27 mouse cellular contexts compared by ENCODE assay signal in the genomic region with DNA sequence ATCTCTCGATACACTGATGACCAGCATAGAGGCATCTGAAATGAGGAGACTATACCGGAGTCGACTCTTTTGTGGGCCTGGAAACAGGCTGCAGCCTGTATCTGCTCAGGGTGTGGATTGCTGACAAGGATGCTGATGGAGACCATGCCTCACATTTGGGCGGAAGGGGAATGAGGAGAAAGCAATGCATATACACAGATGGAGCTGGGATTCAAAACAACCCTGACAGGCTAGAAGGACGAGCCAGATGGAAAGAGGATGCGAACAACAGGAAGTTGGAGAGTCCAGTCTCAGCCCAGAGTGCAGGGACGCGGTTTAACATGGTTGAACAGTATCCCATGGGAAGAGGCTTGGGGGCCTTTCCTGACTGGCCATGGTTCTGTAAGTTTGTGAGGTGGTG. TPM values are rescaled to one million over a fixed set of nuclear protein-coding genes. Genes with fewer than 3 reads are reported as not detected.
DNase-seq lines count a peak whose midpoint lies in the region; ATAC-seq and TF ChIP-seq lines count a peak whose summit lies in the region.
"Had no signal": no experiment of that assay in that cellular context is flagged by ENCODE, and none has a peak within 500 bp of the region (broad histone marks: within the 10 kb centered on the region; RNA-seq: fewer than 3 reads in every experiment).

No protein-coding gene starts in this region.

- no peak overlapping the region for H3K27ac ChIP-seq in heart, embryonic 16.5 days (ENCODE audit: low read length)
- no peak overlapping the region for H3K27ac ChIP-seq in kidney, postnatal 0 days
- H3K27ac ChIP-seq in intestine, embryonic 15.5 days = no peak overlapping the region
- 0 out of 2 replicates have a peak overlapping the region, but pooled peaks have one; percentile 48 for H3K27ac ChIP-seq in stomach, embryonic 15.5 days
- H3K27ac ChIP-seq: forebrain, embryonic 13.5 days; hindbrain, embryonic 14.5 days; kidney, embryonic 15.5 days; limb, embryonic 12.5 days; liver, embryonic 15.5 days; lung, embryonic 15.5 days had no signal

- DNase-seq in heart, postnatal 36 days = no peak
- peak; percentile 47 for DNase-seq in kidney, postnatal 0 days (ENCODE audit: low spot score)
- no peak for DNase-seq in kidney, postnatal 36 days
- no peak for DNase-seq in left cerebral cortex, adult 9 months (ENCODE audit: low spot score in 2 of 2)
- no peak for DNase-seq in embryo, embryonic 11 days
- DNase-seq: adrenal gland, adult 2 months; adrenal gland, postnatal 36 days; B cell, adult 2 months; cerebellum, adult 18-20 months; cerebellum, postnatal 14 days; gastrocnemius, postnatal 10 days; lung, postnatal 36 days; spleen, adult 18-20 months had no signal

- intact Hi-C loops in heart, postnatal 36 days (cut with DNase I) = no loop called here

- no peak overlapping the region for H3K4me3 ChIP-seq in heart, embryonic 16.5 days (ENCODE audit: low read length)
- no peak overlapping the region for H3K4me3 ChIP-seq in kidney, postnatal 0 days (replicated peaks; ENCODE audit: low read depth, low read length)
- no peak overlapping the region for H3K4me3 ChIP-seq in intestine, embryonic 15.5 days (replicated peaks)
- H3K4me3 ChIP-seq in stomach, embryonic 15.5 days (replicated peaks) = no peak overlapping the region
- H3K4me3 ChIP-seq: forebrain, embryonic 13.5 days; kidney, embryonic 15.5 days; limb, embryonic 12.5 days; liver, embryonic 15.5 days; lung, embryonic 15.5 days had no signal

- H3K9ac ChIP-seq in heart, embryonic 16.5 days (ENCODE audit: low read length) = no peak overlapping the region
- no peak overlapping the region for H3K9ac ChIP-seq in kidney, postnatal 0 days (ENCODE audit: low read depth, low read length)
- no peak overlapping the region for H3K9ac ChIP-seq in intestine, embryonic 15.5 days
- H3K9ac ChIP-seq in stomach, embryonic 15.5 days = no peak overlapping the region
- H3K9ac ChIP-seq: forebrain, embryonic 13.5 days; hindbrain, embryonic 14.5 days; kidney, embryonic 15.5 days; limb, embryonic 12.5 days; liver, embryonic 15.5 days; lung, embryonic 15.5 days had no signal

- H3K36me3 ChIP-seq in heart, embryonic 16.5 days (ENCODE audit: control insufficient read depth, insufficient read depth) = no peaks in the 10 kb centered on the region
- H3K36me3 ChIP-seq in kidney, postnatal 0 days (ENCODE audit: insufficient read depth, low read length) = no peaks in the 10 kb centered on the region
- H3K36me3 ChIP-seq in intestine, embryonic 15.5 days = no peaks in the 10 kb centered on the region
- H3K36me3 ChIP-seq in stomach, embryonic 15.5 days = no peaks in the 10 kb centered on the region
- H3K36me3 ChIP-seq: kidney, embryonic 15.5 days; limb, embryonic 12.5 days; liver, embryonic 15.5 days; lung, embryonic 15.5 days had no signal

- no peaks in the 10 kb centered on the region for H3K27me3 ChIP-seq in heart, embryonic 16.5 days (ENCODE audit: control insufficient read depth, insufficient read depth, low read length)
- H3K27me3 ChIP-seq in kidney, postnatal 0 days (ENCODE audit: insufficient read depth, low read length) = no peaks in the 10 kb centered on the region
- H3K27me3 ChIP-seq in intestine, embryonic 15.5 days (replicated peaks) = no peaks in the 10 kb centered on the region
- H3K27me3 ChIP-seq in stomach, embryonic 15.5 days (replicated peaks) = no peaks in the 10 kb centered on the region
- H3K27me3 ChIP-seq: forebrain, embryonic 13.5 days; kidney, embryonic 15.5 days; limb, embryonic 12.5 days; liver, embryonic 15.5 days; lung, embryonic 15.5 days had no signal

- no peak overlapping the region for H3K4me2 ChIP-seq in heart, embryonic 16.5 days (ENCODE audit: low read depth, low read length)
- no peak overlapping the region for H3K4me2 ChIP-seq in kidney, postnatal 0 days (ENCODE audit: low read length)
- H3K4me2 ChIP-seq in intestine, embryonic 15.5 days (replicated peaks) = no peak overlapping the region
- H3K4me2 ChIP-seq in stomach, embryonic 15.5 days = no peak overlapping the region
- H3K4me2 ChIP-seq: forebrain, embryonic 13.5 days; hindbrain, embryonic 14.5 days; kidney, embryonic 15.5 days; limb, embryonic 12.5 days; liver, embryonic 15.5 days; lung, embryonic 15.5 days; midbrain, embryonic 11.5 days had no signal

- peak; percentile 63; the same call in 1 of the 2 replicates for ATAC-seq in heart, embryonic 16.5 days (replicated peaks; ENCODE audit: extremely low read depth, insufficient read depth, low FRiP score)
- ATAC-seq in kidney, postnatal 0 days (replicated peaks; ENCODE audit: low FRiP score, low read depth) = no peak
- peak; percentile 53 for ATAC-seq in intestine, embryonic 15.5 days
- ATAC-seq in stomach, embryonic 15.5 days (ENCODE audit: insufficient read depth, low FRiP score, low read depth) = peak; percentile 39; the same call in 1 of the 2 replicates
- ATAC-seq: activated CD4-positive, CD25-positive, alpha-beta regulatory T cell, adult 4 months; forebrain, embryonic 13.5 days; midbrain, embryonic 16.5 days had no signal

- no peaks in the 10 kb centered on the region for H3K9me3 ChIP-seq in heart, embryonic 16.5 days (replicated peaks; ENCODE audit: control insufficient read depth, low read length)
- no peaks in the 10 kb centered on the region for H3K9me3 ChIP-seq in kidney, postnatal 0 days (replicated peaks; ENCODE audit: low read length)
- H3K9me3 ChIP-seq in intestine, embryonic 15.5 days = no peaks in the 10 kb centered on the region
- H3K9me3 ChIP-seq in stomach, embryonic 15.5 days = no peaks in the 10 kb centered on the region
- H3K9me3 ChIP-seq: forebrain, embryonic 13.5 days; kidney, embryonic 15.5 days; limb, embryonic 12.5 days; liver, embryonic 15.5 days; lung, embryonic 15.5 days had no signal

- no peak for TF ChIP-seq CTCF in kidney, postnatal 0 days (IDR thresholded peaks at IDR 0.05; ENCODE audit: low read depth)

- H3K4me1 ChIP-seq in heart, embryonic 16.5 days (ENCODE audit: control insufficient read depth, insufficient read depth, low read length) = 0 out of 2 replicates have a peak, but pooled peaks cover 3% of the 10 kb centered on the region
- no peaks in the 10 kb centered on the region for H3K4me1 ChIP-seq in kidney, postnatal 0 days (replicated peaks; ENCODE audit: insufficient read depth, low read length)
- no peaks in the 10 kb centered on the region for H3K4me1 ChIP-seq in intestine, embryonic 15.5 days (replicated peaks)
- H3K4me1 ChIP-seq in stomach, embryonic 15.5 days = no peaks in the 10 kb centered on the region
- H3K4me1 ChIP-seq: forebrain, embryonic 13.5 days; kidney, embryonic 15.5 days; liver, embryonic 15.5 days had no signal

- WGBS in heart, embryonic 16.5 days = 64% methylated on average over 8 of the region's 8 CpGs
- 69% methylated on average over 8 of the region's 8 CpGs for WGBS in kidney, postnatal 0 days
- WGBS in intestine, embryonic 15.5 days = 47% methylated on average over 8 of the region's 8 CpGs
- WGBS in stomach, embryonic 15.5 days = 59% methylated on average over 8 of the region's 8 CpGs

RNA-seq across cellular contexts. Expression of a gene that starts 34.6 kb away (rescaled TPM):
- 1.6 and 2.6 TPM in 2 replicates for polyA plus RNA-seq in heart, embryonic 16.5 days (2015; fragmentation: Nextera tagmentation; extraction: Ambion mirVana)
- 1 to 10 TPM; 5.5 to 6.5 TPM for total RNA-seq in heart, postnatal 36 days (2021)
- 0.47 and 0.65 TPM in 2 replicates for polyA plus RNA-seq in kidney, postnatal 0 days (2015; fragmentation: Nextera tagmentation; extraction: Ambion mirVana)
- polyA plus RNA-seq in intestine, embryonic 15.5 days (2015; fragmentation: Nextera tagmentation; extraction: Ambion mirVana) = 0.54 and 0.63 TPM in 2 replicates
- polyA plus RNA-seq in stomach, embryonic 15.5 days (2015; fragmentation: Nextera tagmentation; extraction: Ambion mirVana) = 1.1 and 1.3 TPM in 2 replicates
- total RNA-seq: granulocyte monocyte progenitor cell, adult 5-6 weeks; neutrophil, adult 5-6 weeks had no signal
- polyA plus RNA-seq: midbrain, embryonic 11.5 days had no signal
